Mouse (Mus musculus) adrenal gland, adult 8-10 months (tissue): Measurements from ENCODE around the gene Cdk2ap1. TPM values are rescaled to one million over a fixed set of nuclear protein-coding genes. Genes with fewer than 3 reads are reported as not detected.
"Not testable (repeated sequence)": the region's sequence is repeated elsewhere in the genome, so short reads cannot be mapped to it uniquely, and the experiment has no call there.

Source experiments
- DNase-seq: peaks from one replicate; pipeline ENCODE4 v3.0.0; 2022
- total RNA-seq, 4 experiments: library from RNA; stranded (reverse); gene quantifications; 2 replicates each; pipeline ENCODE4 v1.2.4; 2022

Cdk2ap1 gene
- total RNA-seq, 4 experiments from 2014 or later = 125 to 175 (median 144) TPM

DNA sequence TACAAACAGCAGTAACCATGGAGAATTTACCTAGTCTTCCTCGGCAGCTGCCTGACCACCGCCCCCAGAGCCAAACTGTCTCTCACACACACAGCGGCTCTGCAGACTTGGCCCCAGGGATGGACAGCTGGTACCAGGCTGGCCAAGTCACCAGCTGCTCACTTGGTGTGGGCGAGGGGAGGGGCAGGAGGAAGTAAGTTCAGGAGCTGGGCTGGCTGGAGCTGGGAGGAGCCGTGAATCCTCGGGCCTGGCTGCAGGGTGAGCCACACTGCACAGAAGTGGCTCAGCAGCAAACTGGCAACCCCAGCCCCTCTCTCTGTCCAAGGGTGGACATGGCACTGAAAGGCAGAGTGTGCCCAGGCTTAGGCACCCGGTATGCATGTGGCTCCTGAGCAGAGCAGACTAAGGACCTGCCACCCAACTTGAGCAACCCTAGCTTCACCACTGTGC, 11.7 kb downstream of the Cdk2ap1 start:
- no peak for DNase-seq

DNA sequence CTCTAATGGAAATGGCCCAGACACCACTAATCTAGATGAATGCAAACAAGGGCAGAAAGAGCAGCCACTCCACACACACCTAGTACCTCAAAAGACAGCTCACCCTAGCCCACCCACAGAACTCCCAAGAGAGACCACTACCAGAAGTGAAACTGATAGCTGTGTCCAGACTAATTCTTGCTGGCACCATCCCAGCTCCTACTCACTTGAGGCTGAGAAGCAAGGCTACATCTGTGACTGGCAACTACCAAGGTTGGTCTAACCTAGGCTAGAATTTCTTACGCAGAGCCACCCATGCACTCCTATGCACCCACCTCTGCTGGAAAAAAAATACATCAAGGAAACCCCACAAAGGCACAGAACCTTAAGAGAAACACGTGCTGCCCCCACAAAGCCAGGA, 12.5 kb downstream of the Cdk2ap1 start:
- DNase-seq = no peak

DNA sequence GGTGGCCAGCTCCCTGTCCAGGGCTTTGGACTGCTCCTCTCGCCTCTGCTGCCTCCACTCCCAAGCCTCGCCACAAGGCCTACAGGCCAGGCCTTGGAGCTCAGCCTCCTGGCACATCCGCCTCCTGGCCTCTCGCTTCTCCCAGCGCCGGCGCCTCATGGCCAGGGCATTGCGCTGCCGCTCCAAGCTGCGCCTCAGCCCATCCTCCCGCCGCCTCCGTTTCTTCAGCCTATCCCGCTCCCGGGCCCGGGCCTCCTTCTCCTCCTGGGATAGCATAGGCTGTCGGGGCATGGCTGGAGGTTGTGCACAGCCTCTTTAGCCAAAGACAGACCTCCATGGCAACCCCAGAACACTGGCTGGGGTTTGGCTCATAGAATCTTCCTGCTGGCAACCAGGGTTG, 13.7 kb downstream of the Cdk2ap1 start:
- DNase-seq = no peak

DNA sequence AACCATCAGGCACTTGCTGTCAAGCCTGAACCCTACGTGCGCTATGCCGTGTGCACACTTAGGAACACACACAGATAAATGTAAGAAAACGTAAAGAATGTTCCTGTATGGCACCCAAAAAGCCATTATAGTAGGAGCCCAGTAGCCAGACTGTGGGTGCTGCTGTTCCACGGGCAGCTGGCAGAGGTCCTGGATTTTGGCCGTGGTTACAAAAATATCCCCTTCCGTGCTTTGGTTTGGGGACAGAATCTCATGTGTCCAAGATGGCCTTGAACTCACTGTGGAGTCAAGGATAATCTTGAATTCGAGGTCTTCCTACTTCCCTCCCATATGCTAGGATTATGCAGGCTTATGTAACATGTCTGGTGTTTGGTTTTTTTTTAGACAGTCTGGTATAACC, 20.0 kb downstream of the Cdk2ap1 start:
- no peak for DNase-seq

DNA sequence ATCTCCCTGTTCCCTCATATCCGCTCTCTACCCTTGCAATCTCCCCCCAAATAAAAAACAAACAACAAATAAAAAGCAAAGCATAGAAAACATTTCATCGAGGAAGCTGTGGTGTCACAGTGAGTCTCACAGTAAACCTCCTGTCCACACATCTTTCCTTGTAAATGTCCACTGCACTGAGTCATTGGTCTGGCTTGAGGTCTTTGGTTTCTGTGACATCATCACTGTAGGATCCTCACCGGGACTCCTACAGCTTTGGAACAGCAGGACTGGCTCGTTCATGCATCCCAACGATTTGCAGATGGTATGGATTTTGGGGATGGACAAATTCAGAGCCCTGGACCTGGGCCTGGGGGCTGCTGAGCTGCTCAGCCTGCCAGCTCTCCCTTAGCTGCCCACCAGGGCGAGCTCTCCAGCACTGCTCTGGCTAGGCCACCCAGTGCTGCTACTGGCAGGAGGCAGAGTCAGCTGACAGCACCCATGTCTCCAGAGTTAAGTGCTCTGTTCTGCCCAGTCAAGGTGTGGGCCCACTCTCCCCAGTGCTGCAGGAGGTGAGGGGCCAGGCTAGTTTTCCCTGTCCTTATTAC, 21.0 kb downstream of the Cdk2ap1 start:
- DNase-seq = not testable (repeated sequence)

DNA sequence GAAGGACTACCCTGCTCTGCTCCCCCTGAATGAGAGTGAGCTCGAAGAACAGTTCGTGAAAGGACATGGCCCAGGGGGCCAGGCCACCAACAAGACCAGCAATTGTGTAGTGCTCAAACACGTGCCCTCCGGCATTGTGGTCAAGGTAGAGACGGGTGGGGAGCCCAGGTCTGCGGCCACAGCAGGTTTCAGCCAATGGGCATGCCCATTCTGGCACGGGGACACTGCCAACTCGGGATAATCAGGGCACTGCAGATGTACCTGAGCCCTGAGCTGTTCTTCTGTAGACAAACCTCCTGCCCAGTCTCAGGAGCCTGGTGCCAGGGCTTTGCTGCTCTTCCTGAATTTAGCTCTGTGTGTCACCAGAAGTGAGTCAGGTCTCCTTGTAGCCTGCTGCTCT, 24.1 kb downstream of the Cdk2ap1 start:
- no peak for DNase-seq

DNA sequence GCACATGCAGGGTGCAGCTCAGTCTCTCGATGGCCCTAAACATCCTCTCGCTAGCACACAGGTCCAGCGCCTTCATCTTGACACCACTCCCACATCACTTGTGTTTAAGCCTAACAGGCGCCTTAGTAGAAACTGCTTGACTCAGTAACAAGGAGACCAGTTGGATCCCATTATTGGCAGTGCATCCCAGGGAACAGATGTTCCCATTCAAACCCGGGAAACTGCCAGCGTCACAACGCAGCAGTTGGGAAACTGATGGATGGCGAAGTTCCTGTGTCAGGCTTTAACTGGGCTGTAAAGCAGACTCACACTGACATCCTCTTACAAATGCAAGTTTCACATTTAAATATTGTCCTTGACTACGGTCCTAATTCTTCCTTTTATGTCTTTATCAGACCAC, 25.0 kb downstream of the Cdk2ap1 start:
- no peak for DNase-seq

DNA sequence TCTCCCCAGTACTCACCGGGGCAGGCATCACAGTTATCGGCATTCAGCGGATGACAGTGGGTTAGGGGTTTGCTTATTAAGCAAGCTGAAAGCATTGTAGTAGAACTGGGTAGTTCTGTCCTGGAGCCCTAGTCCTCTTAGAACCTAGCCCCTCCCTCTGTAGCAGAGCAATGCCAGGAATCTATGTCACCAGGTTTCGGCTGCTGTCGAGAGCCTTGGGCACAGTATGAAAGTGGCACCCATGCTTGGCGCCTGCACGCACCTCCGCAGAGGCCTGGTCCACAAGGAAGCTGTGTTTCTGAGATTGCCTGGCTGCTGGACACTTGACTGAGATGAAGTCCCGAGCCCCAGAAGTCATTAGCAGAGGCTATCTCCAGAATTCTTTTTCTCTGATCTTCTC, 25.8 kb downstream of the Cdk2ap1 start:
- DNase-seq = no peak

DNA sequence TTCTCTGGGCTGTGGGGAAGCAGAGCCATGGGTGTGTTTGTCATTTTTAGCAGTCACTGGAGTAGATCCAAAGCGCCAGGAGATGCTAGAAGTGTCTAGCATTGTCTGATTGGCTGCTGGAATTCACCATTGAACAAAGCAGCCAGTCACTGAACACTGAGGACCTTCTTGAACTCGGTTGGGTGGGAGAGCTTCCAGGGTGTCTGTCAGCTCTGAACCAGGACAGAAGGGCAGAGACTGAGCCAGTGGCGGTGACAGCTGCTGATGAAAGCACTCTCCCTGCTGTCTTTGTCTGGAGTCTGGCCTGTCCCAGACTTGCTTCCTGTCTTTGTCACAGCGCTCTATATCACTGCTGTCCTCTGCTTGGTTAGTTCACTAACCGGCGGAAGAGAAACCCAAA, 28.5 kb downstream of the Cdk2ap1 start:
- DNase-seq = no peak

DNA sequence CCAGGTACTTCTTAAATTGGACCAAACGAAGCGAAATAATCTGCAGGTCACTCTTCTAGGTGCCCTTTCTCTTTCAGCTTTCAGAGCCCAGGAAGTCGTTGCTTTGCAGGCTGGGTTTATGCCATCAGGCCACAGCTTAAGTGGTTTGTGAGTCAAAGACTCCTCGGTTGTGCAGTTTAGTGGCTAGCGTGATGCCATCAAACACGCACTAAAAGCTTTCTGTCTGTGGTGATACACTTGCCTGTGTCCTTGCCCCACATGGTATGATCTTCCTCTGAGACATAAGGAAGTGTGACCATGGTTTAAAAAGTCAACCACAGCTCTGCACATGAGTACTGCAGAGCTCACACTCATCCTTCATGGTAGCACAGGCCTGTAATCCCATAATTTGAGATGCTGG, 32.8 kb downstream of the Cdk2ap1 start:
- no peak for DNase-seq

DNA sequence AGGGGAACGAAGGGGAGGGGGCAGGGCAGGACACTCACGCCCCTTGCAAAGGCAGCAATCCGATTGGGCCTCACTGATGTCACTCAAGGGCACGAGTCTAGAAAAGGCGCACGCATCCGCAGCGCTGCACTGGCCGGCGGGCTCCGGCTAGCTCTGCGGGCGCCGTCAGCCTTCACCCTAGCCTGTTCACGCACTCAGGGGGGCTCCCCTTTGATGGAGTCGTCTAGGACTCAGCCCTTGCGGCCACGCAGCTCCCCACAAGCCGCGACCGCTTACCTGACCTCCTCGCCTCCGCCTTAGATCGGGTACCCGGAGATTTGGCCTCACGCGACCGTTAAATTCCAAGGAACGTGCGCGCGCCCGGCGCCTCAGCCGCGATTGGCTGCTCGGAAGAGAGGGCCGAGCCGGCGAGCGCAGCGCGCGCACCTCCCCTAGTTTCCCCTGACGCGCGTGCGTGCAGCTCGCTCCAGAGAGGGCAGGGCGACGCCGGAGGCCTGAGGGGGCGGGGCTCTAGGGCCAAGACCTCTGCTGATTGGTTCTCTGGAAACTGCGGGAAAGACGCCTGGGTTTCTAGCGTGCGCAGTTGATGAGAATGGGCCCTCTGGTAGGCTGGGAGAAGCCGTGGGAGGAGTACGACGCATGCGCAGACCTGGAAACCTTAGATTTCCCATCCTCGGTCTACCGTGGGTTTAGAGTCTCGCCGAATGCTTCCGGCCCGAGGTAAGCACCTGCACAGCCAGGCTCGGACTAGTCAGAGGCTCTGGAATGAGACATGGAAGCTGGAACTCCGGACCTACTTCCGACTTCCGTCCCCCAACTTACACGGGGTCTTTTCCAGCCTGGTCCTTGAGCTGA, 35.1 kb downstream of the Cdk2ap1 start, which contains the start of the genes Mphosph9 and 2810006K23Rik:
Mphosph9 (minus strand) TSS at position 463 of the 855 bp plus-strand sequence.
2810006K23Rik (plus strand) TSS at position 580 of the 855 bp plus-strand sequence.
- DNase-seq = peak; percentile 99

DNA sequence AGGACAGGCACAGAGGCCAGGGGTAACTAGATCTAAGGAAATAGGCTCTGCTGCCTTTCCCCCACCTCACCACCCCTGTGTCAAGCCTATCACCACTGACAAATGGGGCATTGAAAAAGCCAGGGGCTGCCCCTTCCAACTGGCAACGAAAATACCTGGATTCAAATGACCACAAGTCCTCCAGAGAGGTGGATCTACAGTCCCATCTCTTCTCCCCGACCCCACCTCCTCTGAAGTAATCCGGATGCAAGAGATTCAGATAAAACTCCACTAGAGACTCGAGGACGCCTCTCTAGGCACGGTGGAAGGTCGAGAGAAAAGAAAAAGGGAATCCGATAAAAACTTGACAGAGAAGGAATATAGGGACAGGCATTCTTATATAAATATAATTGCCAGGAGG, 36.1 kb downstream of the Cdk2ap1 start:
- DNase-seq = no peak

DNA sequence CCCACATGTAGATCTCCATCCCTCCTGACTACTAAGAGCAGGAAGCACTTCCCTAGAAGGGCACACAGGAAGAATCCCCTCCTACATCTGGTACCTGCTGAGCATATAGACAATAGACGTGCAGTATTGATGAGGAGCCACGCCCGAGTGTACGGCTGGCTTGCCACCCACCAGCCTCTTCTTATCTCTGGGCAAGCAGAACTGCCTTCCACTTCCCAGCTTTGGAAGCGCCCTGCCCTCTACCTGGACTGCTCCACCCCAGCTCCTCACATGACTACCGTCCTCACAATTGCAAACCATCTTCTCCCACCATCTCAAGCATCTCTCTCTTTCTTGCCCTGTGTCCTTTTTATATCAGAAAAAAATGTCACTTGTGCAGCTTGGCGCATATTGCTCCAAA, 45.2 kb downstream of the Cdk2ap1 start:
- no peak for DNase-seq

DNA sequence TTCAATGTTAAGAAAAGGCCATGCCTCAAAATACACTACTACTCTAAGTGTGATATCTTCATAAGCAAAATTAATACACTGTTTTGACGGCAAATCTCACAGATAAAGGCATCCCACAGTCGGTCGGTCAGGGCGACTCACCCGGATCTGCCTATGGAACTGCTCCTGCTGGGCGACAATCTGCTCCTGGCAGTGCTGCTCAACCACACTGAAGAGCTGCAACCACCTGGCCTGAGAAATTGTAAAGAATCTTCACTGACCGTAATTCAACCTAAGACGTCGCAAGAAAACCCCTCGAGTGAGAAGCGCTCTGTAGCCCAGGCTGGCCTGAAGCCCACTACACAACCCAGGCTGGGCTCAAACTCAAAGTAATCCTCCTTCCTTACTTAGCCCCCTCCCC, 46.9 kb downstream of the Cdk2ap1 start:
- DNase-seq = no peak

DNA sequence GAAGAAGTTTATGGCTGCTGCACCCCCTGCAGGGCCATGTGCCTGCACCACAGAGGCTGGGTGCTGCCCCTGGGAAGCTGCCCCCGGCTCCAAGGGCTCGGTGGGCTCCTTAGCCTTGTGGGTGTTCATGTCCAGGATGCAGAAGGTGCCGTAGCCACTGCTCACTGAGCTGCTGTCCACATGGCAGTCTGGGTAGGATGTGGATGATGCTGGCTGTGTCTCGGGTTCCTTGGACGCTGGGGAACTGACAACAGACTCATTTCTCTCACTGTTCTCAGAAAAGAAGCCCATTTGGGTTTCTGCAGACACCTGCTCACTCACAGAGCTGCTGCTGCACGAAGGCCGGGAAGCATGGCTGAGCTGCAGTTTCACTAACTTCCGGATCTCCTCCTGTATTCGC, 47.4 kb downstream of the Cdk2ap1 start:
- no peak for DNase-seq

DNA sequence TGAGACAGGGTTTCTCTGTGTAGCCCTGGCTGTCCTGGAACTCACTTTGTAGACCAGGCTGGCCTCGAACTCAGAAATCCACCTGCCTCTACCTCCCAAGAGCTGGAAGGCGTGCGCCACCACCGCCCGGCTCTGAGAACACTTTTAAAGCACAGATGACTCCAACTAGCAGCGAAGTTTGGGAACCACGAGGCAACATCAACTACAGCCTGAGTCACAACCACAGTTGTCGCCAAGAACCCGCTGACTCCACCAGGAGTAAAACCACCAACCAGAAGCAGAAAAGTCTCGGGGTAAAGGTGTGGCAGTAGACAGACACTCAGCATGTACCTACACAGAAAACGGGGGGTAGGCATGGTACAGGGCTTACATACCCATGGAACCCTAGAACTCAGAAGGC, 52.8 kb downstream of the Cdk2ap1 start:
- DNase-seq = no peak

DNA sequence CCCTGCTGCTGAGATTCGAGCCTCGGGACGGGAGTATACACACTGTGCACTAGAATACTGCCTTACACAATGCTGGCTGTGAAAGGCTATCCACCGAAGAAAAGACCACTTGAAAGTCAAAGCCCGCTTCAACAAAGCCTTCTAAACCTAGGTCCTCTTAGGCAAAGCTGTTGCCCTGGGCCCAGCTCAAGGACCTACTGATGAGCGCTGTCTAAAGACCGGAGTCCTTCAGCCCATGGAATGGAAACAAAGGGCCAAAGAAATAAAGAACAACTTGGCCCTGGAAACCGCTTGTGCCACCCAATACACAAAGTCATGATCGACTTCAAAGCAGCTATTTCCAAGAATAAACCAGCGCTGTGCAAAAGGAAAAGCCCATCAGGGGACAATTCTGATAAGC, 53.7 kb downstream of the Cdk2ap1 start:
- DNase-seq = no peak

DNA sequence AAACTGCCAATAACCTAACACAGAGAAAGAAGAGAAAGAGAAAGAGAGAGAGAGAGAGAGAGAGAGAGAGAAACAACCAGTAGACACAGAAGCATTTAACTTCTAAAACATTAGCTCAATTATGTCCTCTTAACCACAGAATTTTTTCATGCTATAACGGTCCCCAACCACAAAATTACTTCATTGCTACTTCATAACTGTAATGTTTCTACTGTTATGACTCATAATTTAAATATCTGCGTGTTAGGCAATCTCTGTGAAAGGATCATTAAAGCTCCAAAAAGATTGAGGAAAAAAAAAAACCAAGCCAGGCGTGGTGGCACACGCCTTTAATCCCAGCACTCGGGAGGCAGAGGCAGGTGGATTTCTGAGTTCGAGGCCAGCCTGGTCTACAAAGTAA, 60.0 kb downstream of the Cdk2ap1 start:
- not testable (repeated sequence) for DNase-seq

DNA sequence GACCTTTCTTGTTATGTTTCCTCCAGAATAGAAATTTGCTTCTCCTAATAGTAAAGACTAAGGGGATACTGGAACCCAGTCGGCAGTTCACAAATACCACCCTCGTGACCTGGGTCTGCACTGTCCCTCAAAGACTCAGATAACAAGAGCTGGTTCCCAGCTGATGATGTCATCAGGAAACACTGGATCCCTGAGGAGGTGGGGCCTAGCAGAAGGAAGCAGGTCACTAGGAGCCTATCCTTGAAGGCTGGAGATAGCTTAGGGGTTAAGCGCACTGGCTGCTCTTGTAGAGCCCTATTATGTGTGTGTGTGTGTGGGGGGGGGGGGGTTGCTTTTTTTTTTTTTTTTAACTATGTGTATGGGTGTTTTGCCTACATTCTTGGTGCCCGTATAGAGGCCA, 62.8 kb downstream of the Cdk2ap1 start:
- DNase-seq = no peak

DNA sequence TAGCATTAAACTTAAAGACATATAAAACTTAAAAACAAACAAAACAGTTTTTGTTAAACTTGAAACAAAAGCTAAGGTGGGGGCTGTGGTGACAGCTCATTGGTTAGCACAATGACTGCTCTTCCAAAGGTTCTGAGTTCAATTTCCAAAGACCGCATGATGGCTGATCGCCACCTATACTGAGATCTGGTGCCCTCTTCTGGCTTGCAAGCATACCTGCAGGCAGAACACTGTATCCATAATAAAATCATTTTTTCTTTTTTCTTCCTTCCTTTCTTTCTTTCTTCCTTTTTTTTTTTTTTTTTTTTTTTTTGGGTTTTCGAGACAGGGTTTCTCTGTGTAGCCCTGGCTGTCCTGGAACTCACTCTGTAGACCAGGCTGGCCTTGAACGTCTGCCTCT, 63.6 kb downstream of the Cdk2ap1 start:
- not testable (repeated sequence) for DNase-seq

DNA sequence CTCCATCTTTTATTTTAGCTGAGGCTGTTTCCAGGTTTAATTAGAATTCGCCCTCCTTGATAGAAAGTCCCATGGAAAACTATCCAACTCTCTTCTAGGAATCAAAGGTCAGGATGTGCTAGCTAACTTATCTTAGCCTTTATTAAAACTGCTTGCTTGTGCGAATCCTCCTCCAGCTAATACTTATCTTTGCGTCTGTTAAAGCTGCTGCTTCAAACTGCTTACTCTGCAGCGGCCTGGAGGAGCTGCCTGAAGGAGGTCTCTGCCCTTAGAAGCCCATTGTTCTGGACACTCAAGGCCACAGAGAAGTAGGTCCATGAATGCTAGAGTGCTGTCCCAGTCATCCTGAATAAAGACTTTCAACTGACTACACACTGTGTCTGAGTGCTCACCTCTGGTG, 66.4 kb downstream of the Cdk2ap1 start:
- no peak for DNase-seq
